In genomic region chrX:57103415-57103814, GRCm38 (mm10) we compare ENCODE assay signal across 47 mouse cellular contexts. TPM values are rescaled to one million over a fixed set of nuclear protein-coding genes. Genes with fewer than 3 reads are reported as not detected.
"Had no signal": no experiment of that assay in that cellular context is flagged by ENCODE, and none has a peak within 500 bp of the region (broad histone marks: within the 10 kb centered on the region; RNA-seq: fewer than 3 reads in every experiment).

No protein-coding gene starts in this region.

- H3K4me1 ChIP-seq: heart, embryonic 13.5 days; heart, embryonic 15.5 days; hindbrain, embryonic 10.5 days; hindbrain, embryonic 12.5 days; hindbrain, embryonic 13.5 days; hindbrain, embryonic 15.5 days; intestine, embryonic 15.5 days; kidney, embryonic 15.5 days had no signal

- H3K9ac ChIP-seq: heart, embryonic 13.5 days; heart, embryonic 15.5 days; hindbrain, embryonic 12.5 days; hindbrain, embryonic 13.5 days; hindbrain, embryonic 14.5 days; hindbrain, embryonic 15.5 days; intestine, embryonic 15.5 days; kidney, embryonic 15.5 days had no signal

- H3K36me3 ChIP-seq: heart, embryonic 13.5 days; heart, embryonic 15.5 days; hindbrain, embryonic 10.5 days; hindbrain, embryonic 12.5 days; hindbrain, embryonic 13.5 days; hindbrain, embryonic 15.5 days; intestine, embryonic 15.5 days; kidney, embryonic 15.5 days had no signal

- DNase-seq: heart, postnatal 10 days; heart, postnatal 14 days; heart, postnatal 36 days; heart, postnatal 4 days; kidney, adult 11 months; kidney, adult 18-20 months; kidney, adult 2 months; kidney, adult 8-10 months; kidney, postnatal 10 days; kidney, postnatal 14 days; kidney, postnatal 25 days; kidney, postnatal 36 days; kidney, postnatal 4 days; layer of hippocampus, adult 9-11 months; layer of hippocampus, postnatal 36 days had no signal

- H3K9me3 ChIP-seq: heart, embryonic 13.5 days; heart, embryonic 15.5 days; hindbrain, embryonic 10.5 days; hindbrain, embryonic 12.5 days; hindbrain, embryonic 13.5 days; hindbrain, embryonic 15.5 days; intestine, embryonic 15.5 days; kidney, embryonic 15.5 days had no signal

- ATAC-seq: hindbrain, embryonic 16.5 days; hindbrain, postnatal 0 days; inflammation-experienced regulatory T-cells, adult 6 months; intestine, embryonic 15.5 days; intestine, embryonic 16.5 days; intestine, postnatal 0 days had no signal

- H3K4me3 ChIP-seq: heart, embryonic 13.5 days; heart, embryonic 15.5 days; hindbrain, embryonic 10.5 days; hindbrain, embryonic 12.5 days; hindbrain, embryonic 13.5 days; hindbrain, embryonic 15.5 days; intestine, embryonic 15.5 days; kidney, embryonic 15.5 days; layer of hippocampus, adult 2 months; left cerebral cortex, adult 2 months had no signal

- H3K4me2 ChIP-seq: heart, embryonic 13.5 days; heart, embryonic 15.5 days; hindbrain, embryonic 12.5 days; hindbrain, embryonic 13.5 days; hindbrain, embryonic 14.5 days; hindbrain, embryonic 15.5 days; intestine, embryonic 15.5 days; kidney, embryonic 15.5 days had no signal

- H3K27me3 ChIP-seq: heart, embryonic 13.5 days; heart, embryonic 15.5 days; hindbrain, embryonic 12.5 days; hindbrain, embryonic 13.5 days; hindbrain, embryonic 15.5 days; intestine, embryonic 15.5 days; kidney, embryonic 15.5 days had no signal

- H3K27ac ChIP-seq: heart, embryonic 13.5 days; heart, embryonic 15.5 days; hindbrain, embryonic 10.5 days; hindbrain, embryonic 12.5 days; hindbrain, embryonic 13.5 days; hindbrain, embryonic 14.5 days; hindbrain, embryonic 15.5 days; hindbrain, postnatal 0 days; intestine, embryonic 15.5 days; kidney, embryonic 15.5 days; kidney, postnatal 0 days; layer of hippocampus, adult 2 months; left cerebral cortex, adult 2 months had no signal

RNA-seq across cellular contexts. Expression of gene Vgll1, which starts 15.5 kb away (rescaled TPM):
- total RNA-seq: heart, postnatal 10 days; heart, postnatal 14 days; heart, postnatal 25 days; heart, postnatal 36 days; heart, postnatal 4 days; hematopoietic stem cell, adult 5-6 weeks; hindbrain, postnatal 0 days; layer of hippocampus, adult 18-20 months; layer of hippocampus, adult 2 months; layer of hippocampus, adult 8-10 months; layer of hippocampus, postnatal 10 days; layer of hippocampus, postnatal 14 days; layer of hippocampus, postnatal 25 days; layer of hippocampus, postnatal 36 days; left cerebral cortex, adult 18-20 months; left cerebral cortex, adult 2 months; left cerebral cortex, adult 8-10 months; left cerebral cortex, postnatal 10 days had no signal
- polyA plus RNA-seq: heart, embryonic 13.5 days; heart, embryonic 14.5 days; heart, embryonic 15.5 days; heart, postnatal 0 days; hindbrain, embryonic 13.5 days; hindbrain, embryonic 14.5 days; hindbrain, embryonic 15.5 days; hindbrain, embryonic 16.5 days; hindbrain, postnatal 0 days; intestine, embryonic 14.5 days; intestine, embryonic 15.5 days; intestine, embryonic 16.5 days; intestine, postnatal 0 days; kidney, adult 2 months; kidney, embryonic 14.5 days; kidney, embryonic 15.5 days; large intestine, adult 2 months had no signal
